Mouse (Mus musculus): Measurements from ENCODE around the gene Plxdc2.

Gene Plxdc2

GRCm38 (mm10) chr2:16414340-16414976 is 58.4 kb downstream of the Plxdc2 start:
- CTCF ChIA-PET, result no interaction called here

DNA sequence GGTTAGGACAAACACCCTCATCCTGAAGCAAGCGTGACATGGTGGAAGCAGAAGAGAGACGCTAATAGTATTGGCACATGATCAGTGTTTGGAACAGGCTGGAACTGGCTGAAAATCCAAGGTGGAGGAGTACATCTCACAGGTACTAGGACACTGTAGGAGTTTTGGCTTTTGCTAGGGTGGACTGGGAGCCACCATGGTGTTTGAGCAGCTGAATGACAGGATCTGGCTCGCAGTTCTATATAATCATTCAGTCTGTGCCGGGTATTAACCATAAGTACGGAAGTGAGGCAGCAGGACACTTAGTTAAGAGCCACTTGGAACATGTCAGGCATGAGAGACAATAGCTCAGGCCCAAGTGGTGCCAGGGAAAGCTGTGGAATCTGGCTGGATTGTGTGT is 82.9 kb downstream of the Plxdc2 start:
- CTCF ChIA-PET, result no interaction called here

DNA sequence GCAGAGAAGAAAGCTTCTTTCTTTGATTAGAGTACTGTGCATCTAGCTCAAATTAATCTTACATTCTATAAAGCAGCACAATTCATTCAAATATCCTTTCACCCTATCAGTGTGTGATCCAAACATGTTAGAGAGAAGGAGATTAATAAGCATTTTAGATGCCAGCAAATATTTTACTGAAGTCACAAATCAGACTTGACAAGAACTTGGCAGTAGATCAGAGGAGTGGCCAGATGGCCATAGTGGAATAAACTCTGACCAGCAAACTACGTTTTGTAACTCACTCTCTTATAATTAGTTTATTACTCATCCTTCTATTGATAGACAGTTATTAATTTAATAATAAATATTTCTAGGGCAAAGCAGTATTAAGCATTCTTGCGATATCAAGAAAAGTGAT is 86.5 kb downstream of the Plxdc2 start:
- CTCF ChIA-PET, result no interaction called here

- CTCF ChIA-PET, result interaction anchor here (0.7 kb wide), 1 partner anchor 1117 kb away, joined by 3 read pairs; no protein-coding TSS in a partner anchor
Measured at GRCm38 (mm10) chr2:16447936-16448335, 91.8 kb downstream of the Plxdc2 start.

GRCm38 (mm10) chr2:16450838-16451665 is 94.9 kb downstream of the Plxdc2 start:
- CTCF ChIA-PET, result interaction anchor here (0.6 kb wide), 1 partner anchor 268 kb away, joined by 4 read pairs; no protein-coding TSS in a partner anchor

DNA sequence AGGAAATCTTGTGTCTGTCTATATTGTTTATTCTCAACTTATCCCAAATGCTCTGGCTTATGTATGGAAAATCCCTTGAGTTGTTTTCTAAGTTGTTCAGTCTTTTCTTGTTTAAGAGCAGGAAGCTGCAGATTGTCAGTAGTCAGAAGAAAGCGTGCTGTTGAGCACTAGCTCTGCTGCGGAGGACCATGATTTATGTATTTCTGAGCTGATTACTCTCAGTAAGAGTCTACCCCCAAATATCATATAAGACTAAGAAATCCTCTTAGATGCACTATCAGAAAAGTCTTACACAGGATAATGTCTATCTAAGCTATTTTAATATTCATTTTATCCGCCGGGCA is 95.5 kb downstream of the Plxdc2 start:
- CTCF ChIA-PET, result interaction anchor here (0.6 kb wide), 1 partner anchor 268 kb away, joined by 4 read pairs; no protein-coding TSS in a partner anchor

DNA sequence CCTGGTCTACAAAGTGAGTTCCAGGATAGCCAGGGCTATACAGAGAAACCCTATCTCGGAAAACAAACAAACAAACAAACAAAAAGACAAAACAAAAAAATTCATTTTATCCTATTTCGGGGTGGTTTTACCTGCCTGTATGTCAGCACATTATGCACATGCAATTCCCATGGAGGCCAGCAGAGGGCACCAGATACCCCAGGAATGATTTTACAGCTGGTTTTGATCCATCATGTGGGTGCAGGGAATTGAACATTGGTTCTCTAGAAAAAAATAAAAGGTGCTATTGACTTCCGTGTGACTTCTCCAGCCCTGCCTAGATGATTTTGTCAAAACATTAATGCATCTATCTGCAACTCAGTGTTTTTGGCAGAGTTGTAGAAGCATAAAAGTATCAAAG is 96.0 kb downstream of the Plxdc2 start:
- CTCF ChIA-PET, result no interaction called here

DNA sequence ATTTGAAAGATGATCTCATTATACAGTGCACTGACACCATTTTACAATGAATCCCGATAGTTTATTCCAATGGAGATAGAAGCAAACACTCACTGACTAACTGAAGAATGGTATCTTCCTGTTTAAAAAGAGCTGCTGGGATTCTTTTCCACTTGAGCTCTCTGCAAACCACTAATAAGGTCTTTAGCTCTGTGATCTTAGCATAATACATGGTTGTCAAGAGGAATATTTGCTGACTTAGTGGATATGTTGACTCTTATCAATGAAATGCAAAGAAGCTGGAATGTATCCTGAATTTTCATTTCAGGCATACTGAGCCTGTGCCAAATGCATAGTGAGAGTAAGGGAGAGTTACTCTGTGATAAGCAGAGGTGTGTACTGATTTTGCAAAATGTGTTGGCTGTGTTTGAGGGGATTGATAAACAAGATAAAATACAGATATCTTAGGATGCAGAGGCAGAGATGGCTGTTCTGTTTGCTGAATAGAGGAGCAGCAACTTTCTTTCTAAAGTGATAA is 100.2 kb downstream of the Plxdc2 start:
- CTCF ChIA-PET, result no interaction called here

DNA sequence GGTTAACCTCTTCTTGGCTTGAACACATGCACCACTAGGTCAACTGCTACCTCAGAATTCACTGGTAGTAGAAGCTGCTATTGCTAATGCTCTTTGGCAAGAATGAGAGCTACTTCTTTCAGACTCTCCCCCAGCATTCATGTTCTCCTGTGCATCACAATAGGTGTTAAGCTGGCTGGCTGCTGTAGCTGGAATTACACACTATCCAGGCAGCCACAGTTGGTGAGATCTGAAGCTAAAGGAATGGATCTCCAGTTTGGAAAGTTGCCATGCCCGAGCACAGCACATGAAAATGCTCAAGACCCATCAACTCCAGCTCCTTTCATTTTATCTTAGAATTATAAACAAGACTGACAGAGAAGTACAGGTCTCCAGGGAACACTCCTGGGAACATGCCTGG is 103.4 kb downstream of the Plxdc2 start:
- CTCF ChIA-PET, result no interaction called here

- CTCF ChIA-PET, result no interaction called here
Measured at GRCm38 (mm10) chr2:16470099-16470498, 114.0 kb downstream of the Plxdc2 start.

- CTCF ChIA-PET, result no interaction called here
Measured at GRCm38 (mm10) chr2:16483943-16484342, 127.8 kb downstream of the Plxdc2 start.

- CTCF ChIA-PET, result no interaction called here
Measured at GRCm38 (mm10) chr2:16485970-16486369, 129.9 kb downstream of the Plxdc2 start.

GRCm38 (mm10) chr2:16491242-16491641 is 135.1 kb downstream of the Plxdc2 start:
- CTCF ChIA-PET, result no interaction called here

DNA sequence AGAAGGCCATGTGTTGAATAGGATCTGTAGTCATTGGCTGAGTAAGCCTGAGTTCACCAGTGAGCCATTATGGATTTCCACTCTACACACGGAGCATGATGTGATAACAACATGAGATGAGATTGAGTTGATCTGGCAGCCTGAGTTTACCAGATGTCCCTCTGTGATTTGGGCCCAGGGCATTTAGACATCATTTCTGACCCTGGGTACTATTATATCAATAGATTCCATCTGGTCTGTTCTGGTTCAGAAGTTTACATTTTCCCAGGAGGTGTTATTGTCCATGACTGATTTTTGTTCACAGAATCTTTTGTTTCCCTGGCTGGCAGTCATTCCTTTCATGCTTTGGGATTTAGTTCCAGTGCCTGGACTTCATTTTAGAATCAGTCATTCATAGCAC is 146.7 kb downstream of the Plxdc2 start:
- CTCF ChIA-PET, result no interaction called here

- CTCF ChIA-PET, result no interaction called here
Measured at GRCm38 (mm10) chr2:16507540-16508230, 151.6 kb downstream of the Plxdc2 start.

- CTCF ChIA-PET, result no interaction called here
Measured at GRCm38 (mm10) chr2:16518148-16518547, 162.0 kb downstream of the Plxdc2 start.

DNA sequence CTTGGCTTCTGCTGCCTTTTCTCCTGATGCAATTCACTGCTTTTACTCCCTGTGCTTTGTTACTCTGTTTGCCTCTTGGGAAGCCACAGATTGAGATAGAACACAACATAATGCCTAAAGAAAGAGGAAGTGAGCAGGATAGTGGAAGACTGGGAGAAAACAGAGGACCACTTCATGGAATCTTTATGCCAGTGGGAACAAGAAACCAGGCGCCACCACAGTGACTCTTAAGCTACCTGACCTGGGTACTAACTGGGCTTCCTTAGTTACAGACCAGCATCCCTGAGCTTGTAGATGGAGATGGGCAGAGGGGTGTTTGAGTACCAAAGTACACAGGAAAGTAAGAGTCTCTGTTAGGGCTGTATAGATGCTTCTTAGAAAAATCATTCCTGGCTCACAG is 167.3 kb downstream of the Plxdc2 start:
- CTCF ChIA-PET, result no interaction called here

DNA sequence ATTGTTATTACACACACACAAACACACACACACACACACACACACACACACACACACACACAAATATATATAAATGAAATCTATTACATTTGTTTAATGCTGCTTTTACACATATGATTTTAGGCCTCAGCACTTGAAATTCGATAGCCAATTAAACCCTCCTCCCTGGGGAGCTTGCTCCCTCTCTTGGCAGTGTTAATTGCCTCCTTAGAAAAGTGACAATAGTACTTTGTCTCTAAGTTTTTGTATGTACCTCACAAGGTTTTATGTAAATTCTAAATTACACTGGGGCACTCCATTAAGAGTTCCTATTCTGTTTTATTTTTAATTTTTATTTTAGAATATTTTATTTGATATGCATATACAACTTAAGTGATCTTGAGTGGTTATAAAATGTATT is 176.1 kb downstream of the Plxdc2 start:
- CTCF ChIA-PET, result no interaction called here

GRCm38 (mm10) chr2:16534566-16534965 is 178.5 kb downstream of the Plxdc2 start:
- CTCF ChIA-PET, result no interaction called here

DNA sequence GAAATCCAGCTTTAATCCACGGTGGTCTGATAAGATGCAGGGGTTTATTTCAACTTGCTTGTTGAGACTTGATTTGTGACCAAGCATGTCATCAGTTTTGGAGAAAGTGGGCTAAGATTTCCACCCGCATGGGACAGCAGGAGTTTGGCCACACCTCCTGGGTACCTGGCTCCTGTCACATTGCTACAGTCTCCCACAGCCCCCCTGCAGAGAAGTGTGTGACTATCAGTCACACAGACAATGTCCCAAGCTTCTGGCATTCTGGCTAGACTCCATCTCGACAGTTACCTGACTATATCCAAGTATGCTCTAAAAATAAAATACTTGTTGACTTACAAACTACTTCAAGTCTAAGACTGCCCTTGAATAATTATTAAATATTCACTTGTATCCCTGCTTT is 185.1 kb downstream of the Plxdc2 start:
- CTCF ChIA-PET, result no interaction called here

- CTCF ChIA-PET, result no interaction called here
Measured at GRCm38 (mm10) chr2:16545207-16545606, 189.1 kb downstream of the Plxdc2 start.

DNA sequence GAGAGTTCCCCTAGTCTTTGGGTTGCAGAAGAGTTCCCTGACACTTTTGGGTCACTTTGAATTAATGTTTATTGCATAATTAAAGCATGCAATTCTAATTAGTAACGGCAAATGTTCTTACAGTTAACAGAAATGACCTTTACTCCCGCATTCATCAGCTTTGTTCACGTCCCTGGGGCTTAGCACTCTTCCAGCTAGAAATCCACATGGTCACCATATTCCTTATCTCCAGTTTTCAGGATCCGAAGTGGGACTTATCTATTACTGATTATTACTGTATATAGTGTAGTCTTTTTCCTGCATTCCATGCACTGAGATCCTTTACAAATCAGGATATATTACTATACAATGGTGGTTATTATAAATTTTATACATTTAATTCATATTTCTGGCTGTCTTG is 203.2 kb downstream of the Plxdc2 start:
- CTCF ChIA-PET, result no interaction called here

GRCm38 (mm10) chr2:16568263-16568662 is 212.2 kb downstream of the Plxdc2 start:
- CTCF ChIA-PET, result interaction anchor here (0.6 kb wide), 1 partner anchor 64 kb away, joined by 3 read pairs; no protein-coding TSS in a partner anchor
